In the genomic region with DNA sequence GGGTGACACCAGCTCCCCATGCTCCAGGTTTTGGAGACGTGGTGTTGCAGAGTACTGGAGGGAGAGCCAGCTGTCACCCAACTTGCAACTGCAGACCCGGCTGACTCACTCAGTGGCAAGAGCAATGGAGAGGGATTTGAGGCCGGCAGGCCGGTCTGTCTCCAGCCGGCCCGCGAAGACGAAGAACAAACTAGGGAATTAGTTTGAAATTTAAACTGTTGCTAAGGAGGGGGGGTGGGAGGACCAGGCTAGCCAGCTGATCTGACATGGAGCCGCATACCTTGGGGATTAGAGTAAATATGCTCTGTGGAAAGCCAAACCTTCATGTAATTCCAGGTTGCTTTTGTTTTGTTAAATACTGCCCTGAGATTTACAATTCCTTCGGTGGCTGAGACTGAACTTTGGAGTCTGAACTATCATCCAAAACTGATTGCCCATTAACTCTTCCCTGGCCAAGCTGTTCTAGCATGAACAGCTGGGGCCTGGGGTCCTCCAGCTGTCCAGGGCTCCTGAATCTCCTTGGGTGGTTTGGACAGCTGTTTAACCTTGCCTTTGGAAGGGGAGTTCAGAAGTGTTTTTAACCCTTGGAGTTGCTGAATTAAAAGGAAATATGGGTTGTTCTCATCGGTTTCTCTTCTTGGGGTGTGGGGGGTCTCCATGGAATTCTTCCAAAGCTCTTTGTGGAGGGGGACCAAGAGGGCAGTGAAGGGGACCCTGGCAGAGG, we compare ENCODE assay signal across 8 mouse cellular contexts. TPM values are rescaled to one million over a fixed set of nuclear protein-coding genes. Genes with fewer than 3 reads are reported as not detected.
DNase-seq lines count a peak whose midpoint lies in the region; ATAC-seq and TF ChIP-seq lines count a peak whose summit lies in the region.

No protein-coding gene starts in this region.

- H3K9ac ChIP-seq in hindbrain, embryonic 12.5 days: peak overlapping the region; percentile 58; the same call in 1 of the 2 replicates
- H3K9ac ChIP-seq in limb, embryonic 15.5 days: peak overlapping the region; percentile 73

- peak overlapping the region; percentile 81 for H3K4me2 ChIP-seq in hindbrain, embryonic 12.5 days (replicated peaks)
- peak overlapping the region; percentile 87 for H3K4me2 ChIP-seq in limb, embryonic 15.5 days
- peak overlapping the region; percentile 96 for H3K4me2 ChIP-seq in myocyte (ENCODE audit: low read depth)

- H3K9me3 ChIP-seq in hindbrain, embryonic 12.5 days (replicated peaks): no peaks in the 10 kb centered on the region
- no peaks in the 10 kb centered on the region for H3K9me3 ChIP-seq in limb, embryonic 15.5 days

- peak overlapping the region; percentile 65 for H3K4me3 ChIP-seq in embryonic fibroblast, embryonic 13.5 days (ENCODE audit: insufficient read depth, low read length)
- peak overlapping the region; percentile 46 for H3K4me3 ChIP-seq in hindbrain, embryonic 12.5 days
- H3K4me3 ChIP-seq in limb, embryonic 15.5 days: peak overlapping the region; percentile 70
- H3K4me3 ChIP-seq in myocyte: peak overlapping the region; percentile 40

- peak overlapping the region; percentile 6; the same call in 1 of the 2 replicates for H3K27ac ChIP-seq in embryonic fibroblast, embryonic 13.5 days (ENCODE audit: insufficient read depth, low read length)
- no peak overlapping the region for H3K27ac ChIP-seq in hindbrain, embryonic 12.5 days
- peak overlapping the region; percentile 93 for H3K27ac ChIP-seq in limb, embryonic 15.5 days

- no peaks in the 10 kb centered on the region for H3K79me2 ChIP-seq in myocyte (ENCODE audit: control insufficient read depth, insufficient read depth)

- TF ChIP-seq CTCF in embryonic fibroblast, embryonic 13.5 days (IDR thresholded peaks at IDR 0.05; ENCODE audit: borderline replicate concordance, insufficient read depth, low read length): no peak

- ATAC-seq in hindbrain, embryonic 12.5 days (ENCODE audit: low FRiP score): no peak
- no peak for ATAC-seq in limb, embryonic 15.5 days (ENCODE audit: insufficient number of reproducible peaks, low FRiP score, low TSS enrichment, low read depth)

- H3K36me3 ChIP-seq in hindbrain, embryonic 12.5 days: no peaks in the 10 kb centered on the region
- peaks cover 13% of the 10 kb centered on the region; the same call in 1 of the 2 replicates for H3K36me3 ChIP-seq in limb, embryonic 15.5 days
- H3K36me3 ChIP-seq in myocyte (ENCODE audit: control insufficient read depth, insufficient read depth): no peaks in the 10 kb centered on the region

- WGBS in hindbrain, embryonic 12.5 days: 5% methylated on average over 11 of the region's 11 CpGs
- WGBS in limb, embryonic 15.5 days: 4% methylated on average over 11 of the region's 11 CpGs

- TF ChIP-seq POLR2A in embryonic fibroblast, embryonic 13.5 days (IDR thresholded peaks at IDR 0.05; ENCODE audit: low read depth, low read length): no peak
- no peak for TF ChIP-seq POLR2A in myocyte (IDR thresholded peaks at IDR 0.05; ENCODE audit: insufficient read length, low read depth)

- H3K4me1 ChIP-seq in embryonic fibroblast, embryonic 13.5 days (ENCODE audit: control insufficient read depth, insufficient read depth, low read length): peaks cover 5% of the 10 kb centered on the region
- peaks cover 27% of the 10 kb centered on the region for H3K4me1 ChIP-seq in hindbrain, embryonic 12.5 days
- H3K4me1 ChIP-seq in limb, embryonic 15.5 days: peaks cover 55% of the 10 kb centered on the region

- H3K27me3 ChIP-seq in hindbrain, embryonic 12.5 days: peaks cover 36% of the 10 kb centered on the region
- H3K27me3 ChIP-seq in limb, embryonic 15.5 days: no peaks in the 10 kb centered on the region
- H3K27me3 ChIP-seq in myocyte (ENCODE audit: control insufficient read depth, insufficient read depth, insufficient read length): no peaks in the 10 kb centered on the region

- peak overlapping the region; percentile 67 for H3ac ChIP-seq in myocyte (ENCODE audit: control insufficient read depth, insufficient read length)

- DNase-seq in urinary bladder, postnatal 14 days (ENCODE audit: low spot score): peak; percentile 56
- DNase-seq in urinary bladder, adult 18-20 months (ENCODE audit: low spot score in 2 of 2): no peak
- DNase-seq in layer of hippocampus, postnatal 25 days (ENCODE audit: extremely low spot score in 1 of 2, low spot score in 1 of 2): no peak
- no peak for DNase-seq in cerebellum, adult 11 months

TF ChIP-seq in myocyte, 11 proteins besides CTCF, POLR2A, EP300 and RAD21:
- TF ChIP-seq SRF (IDR thresholded peaks at IDR 0.05; ENCODE audit: control insufficient read depth, insufficient read length, low read depth) (no peak), USF1 (IDR thresholded peaks at IDR 0.05; ENCODE audit: low read depth) (no peak), CEBPB (IDR thresholded peaks at IDR 0.05; ENCODE audit: insufficient read depth, poor library complexity, severe bottlenecking) (0 out of 2 replicates have a peak, but pooled peaks have one; percentile 15), MYOG (IDR thresholded peaks at IDR 0.05; ENCODE audit: control insufficient read depth in 1 of 3, insufficient read depth in 1 of 3, insufficient read length in 2 of 3, low read depth in 2 of 3) (peak; percentile 63 to 89 (median 71)), REST (IDR thresholded peaks at IDR 0.05; ENCODE audit: insufficient read depth, insufficient read length) (no peak), TCF12 (IDR thresholded peaks at IDR 0.05; ENCODE audit: insufficient read depth, poor library complexity, severe bottlenecking) (peak; percentile 46), MAX (IDR thresholded peaks at IDR 0.05; ENCODE audit: low read depth) (no peak), MYOD1 (IDR thresholded peaks at IDR 0.05; ENCODE audit: control insufficient read depth in 1 of 3, insufficient read length in 2 of 3, low read depth in 2 of 3) (peak in 2 of 3 experiments; percentile 83 to 91), E2F4 (IDR thresholded peaks at IDR 0.05; ENCODE audit: insufficient read depth) (no peak), POLR2AphosphoS2 (IDR thresholded peaks at IDR 0.05; ENCODE audit: insufficient read length, low read depth) (no peak), TCF3 (IDR thresholded peaks at IDR 0.05; ENCODE audit: insufficient read length, low read depth) (no peak)
TF ChIP-seq in myocyte: peak in this region for 4.

RNA-seq across cellular contexts. Expression of a gene that starts 2.0 kb away (rescaled TPM):
- 21.9 and 23.8 TPM in 2 replicates for polyA plus RNA-seq in embryonic fibroblast, embryonic 13.5 days (2011; ENCODE audit: insufficient read length, low read depth, missing spikeins)
- 26.6 and 31.8 TPM in 2 replicates for polyA plus RNA-seq in hindbrain, embryonic 12.5 days (2016; fragmentation: Nextera tagmentation; extraction: Ambion mirVana)
- polyA plus RNA-seq in limb, embryonic 15.5 days (2015; fragmentation: Nextera tagmentation; extraction: Ambion mirVana): 113 and 114 TPM in 2 replicates
- polyA plus RNA-seq in myocyte (2012; fragmentation: generic; extraction: Trizol): 5.5 TPM
- total RNA-seq in layer of hippocampus, postnatal 25 days (2021): 10 to 100 TPM; 29.6 to 30.6 TPM
